Mouse (Mus musculus) testis, adult 2 months (tissue): ENCODE data around the gene Pex11g. TPM values are rescaled to one million over a fixed set of nuclear protein-coding genes. Genes with fewer than 3 reads are reported as not detected.

Experiments used
- H3K27ac ChIP-seq: fragments of 200-500 bp; 2 replicates; pipeline ENCODE4 v1.5.1; 2012; ENCODE audit warnings: low read depth, low read length; ENCODE audit not compliant: control insufficient read depth, insufficient read depth
- H3K27me3 ChIP-seq: fragments of 200-500 bp; 2 replicates; pipeline ENCODE4 v1.6.1; 2012; ENCODE audit warnings: mild to moderate bottlenecking, low read length, moderate library complexity; ENCODE audit not compliant: control insufficient read depth, insufficient read depth
- H3K36me3 ChIP-seq: fragments of 200-500 bp; 2 replicates; pipeline ENCODE4 v1.6.1; 2012; ENCODE audit warnings: mild to moderate bottlenecking, low read length; ENCODE audit not compliant: control insufficient read depth, insufficient read depth
- H3K4me1 ChIP-seq: fragments of 200-500 bp; 2 replicates; pipeline ENCODE4 v1.6.1; 2012; ENCODE audit warnings: low read length; ENCODE audit not compliant: control insufficient read depth, insufficient read depth
- H3K4me3 ChIP-seq: fragments of 200-500 bp; 2 replicates; pipeline ENCODE4 v1.5.1; 2012; ENCODE audit warnings: low read depth, mild to moderate bottlenecking, low read length, moderate library complexity, mixed read lengths; ENCODE audit not compliant: control insufficient read depth
- CTCF ChIP-seq: fragments of 200-500 bp; IDR thresholded peaks from 2 replicates; pipeline ENCODE4 v1.5.1; 2012; ENCODE audit warnings: low read depth, mild to moderate bottlenecking, inconsistent platforms, low read length, moderate library complexity; ENCODE audit not compliant: control insufficient read depth, insufficient read depth, insufficient replicate concordance
- POLR2A ChIP-seq: fragments of 200-500 bp; IDR thresholded peaks from 2 replicates; pipeline ENCODE4 v1.6.1; 2012; ENCODE audit warnings: low read depth, mild to moderate bottlenecking, inconsistent platforms, low read length, moderate library complexity; ENCODE audit not compliant: control insufficient read depth
- polyA plus RNA-seq: library from polyadenylated mRNA; depleted of rRNA; stranded (reverse); fragments of >200 nt; gene quantifications from 2 replicates; pipeline ENCODE4 v1.2.3, GENCODE M21; 2012

The Pex11g gene
- polyA plus RNA-seq, 1 experiment: 47.9 TPM

- TF ChIP-seq POLR2A (no peak), CTCF (no peak)
- Histone ChIP-seq H3K27ac (no peak overlapping the region), H3K4me3 (no peak overlapping the region), H3K27me3 (no peaks in the 10 kb centered on the region), H3K36me3 (no peaks in the 10 kb centered on the region), H3K4me1 (no peaks in the 10 kb centered on the region)
Measured at GRCm38 (mm10) chr8:3451992-3452391, 15.5 kb downstream of the Pex11g start.

DNA sequence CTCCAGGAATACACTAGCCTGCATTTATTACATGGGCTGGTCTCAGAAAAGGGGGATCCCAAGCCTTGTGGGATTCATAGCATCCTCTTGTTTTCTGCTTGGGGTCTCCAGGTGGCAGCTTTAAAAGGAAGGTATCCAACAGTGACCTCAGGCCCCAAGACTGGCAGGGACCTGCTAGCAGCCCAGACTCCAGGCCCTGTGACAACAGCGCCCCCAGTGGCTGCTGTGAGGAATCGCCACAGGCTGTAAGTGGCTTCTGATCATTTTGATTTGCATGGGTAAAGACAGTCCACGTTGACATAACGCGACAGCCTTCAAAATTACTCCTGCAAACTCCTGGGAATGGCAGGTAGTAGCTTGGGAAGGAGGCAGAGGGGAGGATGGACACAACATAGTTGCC, 16.8 kb downstream of the Pex11g start:
- H3K27ac ChIP-seq: no peak overlapping the region
- no peaks in the 10 kb centered on the region for H3K36me3 ChIP-seq
- TF ChIP-seq POLR2A: no peak
- peak; percentile 83; the same call in 1 of the 2 replicates for TF ChIP-seq CTCF

GRCm38 (mm10) chr8:3449226-3449625, 18.3 kb downstream of the Pex11g start:
- Histone ChIP-seq H3K27me3 (no peaks in the 10 kb centered on the region), H3K27ac (no peak overlapping the region), H3K4me1 (no peaks in the 10 kb centered on the region), H3K36me3 (no peaks in the 10 kb centered on the region), H3K4me3 (no peak overlapping the region)
- TF ChIP-seq POLR2A (no peak), CTCF (no peak)

More for the DNA sequence above, 16.8 kb downstream of the Pex11g start:
- Histone ChIP-seq H3K27me3 (no peaks in the 10 kb centered on the region), H3K4me3 (no peak overlapping the region), H3K4me1 (no peaks in the 10 kb centered on the region)

DNA sequence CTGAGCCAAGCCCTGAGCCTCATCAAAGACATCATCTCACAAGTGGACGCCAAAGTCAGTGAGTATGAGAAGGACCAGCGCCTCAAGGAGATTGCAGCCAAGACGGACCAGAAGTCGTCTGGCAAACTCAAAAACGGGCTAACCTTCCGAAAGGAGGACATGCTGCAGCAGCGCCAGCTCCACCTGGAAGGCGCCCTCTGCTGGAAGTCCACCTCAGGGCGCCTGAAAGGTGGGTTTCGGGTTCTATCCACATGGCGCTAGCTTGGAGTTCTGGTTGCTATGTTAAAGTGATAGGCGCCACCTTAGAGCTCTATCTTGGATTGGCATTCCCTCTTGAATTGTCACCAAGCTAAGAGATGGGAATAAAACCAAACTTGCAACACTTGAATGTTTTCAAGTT, 28.0 kb downstream of the Pex11g start:
- Histone ChIP-seq H3K4me3 (no peak overlapping the region), H3K36me3 (peaks cover 1% of the 10 kb centered on the region), H3K27ac (no peak overlapping the region), H3K27me3 (no peaks in the 10 kb centered on the region), H3K4me1 (no peaks in the 10 kb centered on the region)
- TF ChIP-seq POLR2A (no peak), CTCF (no peak)

DNA sequence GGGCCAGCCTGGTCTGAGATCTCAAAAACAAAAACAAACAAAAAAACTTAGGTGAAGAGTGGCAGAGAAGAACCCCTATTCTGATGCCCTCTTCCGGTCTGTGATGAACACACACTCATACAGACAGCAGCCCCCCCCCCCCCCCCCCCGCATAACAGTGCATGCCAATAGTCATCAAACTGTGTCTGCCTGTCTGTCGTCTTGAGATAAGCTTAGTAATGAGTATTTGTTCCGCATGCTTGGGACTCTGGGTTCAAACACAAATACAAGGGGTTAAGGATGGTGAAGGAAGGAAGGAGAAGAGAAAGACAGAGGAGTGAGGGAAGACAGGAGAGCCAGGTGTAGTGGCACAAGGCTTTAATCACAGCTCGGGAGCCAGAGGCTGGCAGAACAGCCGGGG, 31.0 kb downstream of the Pex11g start:
- TF ChIP-seq CTCF (no peak), POLR2A (no peak)
- Histone ChIP-seq H3K27ac (no peak overlapping the region), H3K4me1 (no peaks in the 10 kb centered on the region), H3K4me3 (no peak overlapping the region), H3K36me3 (peaks cover 1% of the 10 kb centered on the region), H3K27me3 (no peaks in the 10 kb centered on the region)

GRCm38 (mm10) chr8:3431113-3431512, 36.4 kb downstream of the Pex11g start:
- TF ChIP-seq CTCF (no peak), POLR2A (no peak)
- Histone ChIP-seq H3K27me3 (no peaks in the 10 kb centered on the region), H3K4me3 (no peak overlapping the region), H3K27ac (no peak overlapping the region), H3K36me3 (peaks cover 1% of the 10 kb centered on the region), H3K4me1 (no peaks in the 10 kb centered on the region)

GRCm38 (mm10) chr8:3429966-3430365, 37.5 kb downstream of the Pex11g start:
- Histone ChIP-seq H3K36me3 (no peaks in the 10 kb centered on the region; the same call in 1 of the 2 replicates), H3K4me3 (no peak overlapping the region)

GRCm38 (mm10) chr8:3428426-3428825, 39.1 kb downstream of the Pex11g start:
- H3K27me3 ChIP-seq: no peaks in the 10 kb centered on the region
- no peak for TF ChIP-seq POLR2A
- TF ChIP-seq CTCF: no peak
- no peaks in the 10 kb centered on the region for H3K4me1 ChIP-seq
- H3K36me3 ChIP-seq: no peaks in the 10 kb centered on the region; the same call in 1 of the 2 replicates
- H3K27ac ChIP-seq: no peak overlapping the region
- H3K4me3 ChIP-seq: no peak overlapping the region

More at GRCm38 (mm10) chr8:3429966-3430365, 37.5 kb downstream of the Pex11g start:
- Histone ChIP-seq H3K4me1 (no peaks in the 10 kb centered on the region), H3K27ac (no peak overlapping the region), H3K27me3 (no peaks in the 10 kb centered on the region)
- no peak for TF ChIP-seq CTCF
- no peak for TF ChIP-seq POLR2A
